Mouse (Mus musculus): ENCODE data around the gene Tubb4a. TPM values are rescaled to one million over a fixed set of nuclear protein-coding genes. Genes with fewer than 3 reads are reported as not detected.

Gene Tubb4a
- polyA plus RNA-seq, 1 experiment: not detected

GRCm38 (mm10) chr17:57094222-57094621 lies 6.6 kb upstream of the Tubb4a start:
- 90% methylated on average over 3 of the region's 3 CpGs for WGBS
- TF ChIP-seq POLR2A (IDR thresholded peaks at IDR 0.05; ENCODE audit: insufficient read depth, low read depth, low read length): no peak
- TF ChIP-seq CTCF (IDR thresholded peaks at IDR 0.05; ENCODE audit: insufficient read depth, low read depth, low read length): no peak

DNA sequence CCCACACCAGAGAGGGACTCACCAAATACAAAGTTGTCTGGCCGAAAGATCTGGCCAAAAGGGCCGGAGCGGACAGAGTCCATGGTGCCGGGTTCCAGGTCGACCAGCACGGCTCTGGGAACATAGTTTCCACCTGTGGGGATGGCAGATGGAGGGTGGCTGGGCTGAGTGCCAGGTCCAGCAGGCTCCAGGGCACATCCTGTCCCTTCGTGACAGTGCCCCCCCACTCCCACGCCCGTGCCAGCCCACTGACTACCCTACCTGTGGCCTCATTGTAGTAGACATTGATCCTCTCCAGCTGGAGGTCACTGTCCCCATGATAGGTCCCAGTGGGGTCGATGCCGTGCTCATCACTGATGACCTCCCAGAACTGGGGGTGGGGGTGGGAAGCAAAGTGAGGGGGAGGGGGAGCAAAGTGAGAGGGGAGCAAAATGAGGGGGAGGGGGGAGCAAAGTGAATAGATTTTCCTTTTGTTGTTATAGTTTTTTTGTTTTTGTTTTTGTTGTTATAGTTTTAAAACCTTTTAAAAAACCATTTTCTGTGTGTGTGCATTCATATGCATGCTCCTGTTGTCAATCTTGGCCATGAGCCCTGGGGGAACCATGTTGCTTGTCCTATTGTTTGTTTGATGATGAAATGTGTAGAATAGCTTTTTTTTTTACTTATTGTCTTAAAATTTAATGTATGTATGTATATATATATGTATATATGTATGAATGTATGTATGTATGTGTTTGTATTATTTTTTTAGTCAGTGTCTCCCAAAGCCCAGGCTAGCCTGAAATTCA lies 1.4 kb downstream of the Tubb4a start:
- peaks cover 15% of the 10 kb centered on the region for H3K4me1 ChIP-seq (ENCODE audit: control insufficient read depth, insufficient read depth, low read length)
- WGBS: 88% methylated on average over 11 of the region's 11 CpGs
- H3K27ac ChIP-seq (ENCODE audit: insufficient read depth, low read depth, low read length): no peak overlapping the region
- no peak overlapping the region for H3K4me3 ChIP-seq (ENCODE audit: insufficient read depth, low read depth, low read length)
- TF ChIP-seq POLR2A (IDR thresholded peaks at IDR 0.05; ENCODE audit: insufficient read depth, low read depth, low read length): no peak
- TF ChIP-seq CTCF (IDR thresholded peaks at IDR 0.05; ENCODE audit: insufficient read depth, low read depth, low read length): no peak

More at GRCm38 (mm10) chr17:57094222-57094621, 6.6 kb upstream of the Tubb4a start:
- Histone ChIP-seq H3K4me1 (ENCODE audit: control insufficient read depth, insufficient read depth, low read length) (peaks cover 3% of the 10 kb centered on the region; the same call in 1 of the 2 replicates), H3K27ac (ENCODE audit: insufficient read depth, low read depth, low read length) (no peak overlapping the region), H3K4me3 (ENCODE audit: insufficient read depth, low read depth, low read length) (no peak overlapping the region)

- Histone ChIP-seq H3K4me1 (ENCODE audit: control insufficient read depth, insufficient read depth, low read length) (peaks cover 15% of the 10 kb centered on the region), H3K27ac (ENCODE audit: insufficient read depth, low read depth, low read length) (no peak overlapping the region), H3K4me3 (ENCODE audit: insufficient read depth, low read depth, low read length) (no peak overlapping the region)
- WGBS: 65% methylated on average over 5 of the region's 5 CpGs
- no peak for TF ChIP-seq CTCF (IDR thresholded peaks at IDR 0.05; ENCODE audit: insufficient read depth, low read depth, low read length)
- no peak for TF ChIP-seq POLR2A (IDR thresholded peaks at IDR 0.05; ENCODE audit: insufficient read depth, low read depth, low read length)
Observed at GRCm38 (mm10) chr17:57082481-57082880, 5.1 kb downstream of the Tubb4a start.

- TF ChIP-seq POLR2A (IDR thresholded peaks at IDR 0.05; ENCODE audit: insufficient read depth, low read depth, low read length) (no peak), CTCF (IDR thresholded peaks at IDR 0.05; ENCODE audit: insufficient read depth, low read depth, low read length) (no peak)
- H3K4me1 ChIP-seq (ENCODE audit: control insufficient read depth, insufficient read depth, low read length): peaks cover 15% of the 10 kb centered on the region
- no peak overlapping the region for H3K4me3 ChIP-seq (ENCODE audit: insufficient read depth, low read depth, low read length)
- no peak overlapping the region for H3K27ac ChIP-seq (ENCODE audit: insufficient read depth, low read depth, low read length)
- 93% methylated on average over 31 of the region's 31 CpGs for WGBS
Observed at GRCm38 (mm10) chr17:57081234-57081842, 6.2 kb downstream of the Tubb4a start.

GRCm38 (mm10) chr17:57079919-57080318 lies 7.7 kb downstream of the Tubb4a start:
- Histone ChIP-seq H3K4me1 (ENCODE audit: control insufficient read depth, insufficient read depth, low read length) (peaks cover 11% of the 10 kb centered on the region), H3K4me3 (ENCODE audit: insufficient read depth, low read depth, low read length) (no peak overlapping the region), H3K27ac (ENCODE audit: insufficient read depth, low read depth, low read length) (no peak overlapping the region)
- TF ChIP-seq POLR2A (IDR thresholded peaks at IDR 0.05; ENCODE audit: insufficient read depth, low read depth, low read length): no peak
- no peak for TF ChIP-seq CTCF (IDR thresholded peaks at IDR 0.05; ENCODE audit: insufficient read depth, low read depth, low read length)
- 79% methylated on average over 3 of the region's 3 CpGs for WGBS

DNA sequence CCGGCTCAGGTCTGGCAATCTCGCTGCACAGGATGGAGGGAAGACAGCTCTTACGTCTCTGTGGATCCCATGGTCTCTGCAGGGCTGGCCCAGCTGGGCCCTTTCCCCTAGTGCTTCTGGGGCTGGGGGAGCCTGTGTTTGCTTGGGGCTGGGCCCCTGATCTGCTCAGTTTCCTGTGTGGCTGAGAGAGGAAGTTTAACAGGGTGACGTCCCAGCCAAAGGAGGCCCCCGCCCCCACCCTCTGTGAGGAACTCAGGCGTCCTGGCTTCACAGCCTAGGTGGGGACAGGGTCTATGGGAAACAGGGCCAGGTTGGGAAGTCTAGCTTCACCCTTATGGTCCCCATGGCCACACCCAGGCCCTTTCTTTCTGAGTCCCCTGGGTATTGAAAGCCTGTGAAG lies 9.2 kb downstream of the Tubb4a start, which contains the start of gene Dennd1c:
Dennd1c (minus strand) TSS at position 179 of the 400 bp plus-strand sequence.
- 68% methylated on average over 6 of the region's 6 CpGs for WGBS
- H3K27ac ChIP-seq (ENCODE audit: insufficient read depth, low read depth, low read length): no peak within 1 kb of the TSS
- H3K4me3 ChIP-seq (ENCODE audit: insufficient read depth, low read depth, low read length): no peak within 1 kb of the TSS; the same call in 1 of the 2 replicates
- no peaks in the 10 kb centered on the region for H3K4me1 ChIP-seq (ENCODE audit: control insufficient read depth, insufficient read depth, low read length)
- no peak for TF ChIP-seq POLR2A (IDR thresholded peaks at IDR 0.05; ENCODE audit: insufficient read depth, low read depth, low read length)
- TF ChIP-seq CTCF (IDR thresholded peaks at IDR 0.05; ENCODE audit: insufficient read depth, low read depth, low read length): no peak

GRCm38 (mm10) chr17:57076916-57077315 lies 10.7 kb downstream of the Tubb4a start:
- no peak overlapping the region for H3K27ac ChIP-seq (ENCODE audit: insufficient read depth, low read depth, low read length)
- WGBS: 69% methylated on average over 3 of the region's 3 CpGs
- no peak for TF ChIP-seq CTCF (IDR thresholded peaks at IDR 0.05; ENCODE audit: insufficient read depth, low read depth, low read length)
- TF ChIP-seq POLR2A (IDR thresholded peaks at IDR 0.05; ENCODE audit: insufficient read depth, low read depth, low read length): no peak
- no peak overlapping the region for H3K4me3 ChIP-seq (ENCODE audit: insufficient read depth, low read depth, low read length)
- no peaks in the 10 kb centered on the region for H3K4me1 ChIP-seq (ENCODE audit: control insufficient read depth, insufficient read depth, low read length)

DNA sequence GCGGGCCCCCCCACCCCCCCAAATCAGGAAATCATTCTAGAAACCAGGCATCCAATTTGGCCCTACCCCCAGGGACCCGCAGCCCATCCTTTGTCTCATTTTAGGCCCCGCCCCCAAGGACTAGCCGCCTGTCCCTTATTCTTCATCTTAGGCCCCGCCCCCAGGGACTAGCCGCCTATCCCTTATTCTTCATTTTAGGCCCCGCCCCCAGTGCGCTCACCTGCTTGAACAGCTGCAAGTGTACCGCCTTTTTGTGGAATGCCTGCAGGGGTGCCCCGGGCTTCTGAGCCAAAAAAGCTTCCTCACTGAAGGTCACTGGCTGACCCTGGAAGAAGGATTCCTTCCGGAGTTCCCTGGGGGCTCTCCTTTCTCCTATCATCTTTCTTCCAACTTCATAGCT lies 16.9 kb downstream of the Tubb4a start:
- TF ChIP-seq CTCF (IDR thresholded peaks at IDR 0.05; ENCODE audit: insufficient read depth, low read depth, low read length) (no peak), POLR2A (IDR thresholded peaks at IDR 0.05; ENCODE audit: insufficient read depth, low read depth, low read length) (no peak)
- Histone ChIP-seq H3K4me3 (ENCODE audit: insufficient read depth, low read depth, low read length) (no peak overlapping the region), H3K4me1 (ENCODE audit: control insufficient read depth, insufficient read depth, low read length) (no peaks in the 10 kb centered on the region), H3K27ac (ENCODE audit: insufficient read depth, low read depth, low read length) (no peak overlapping the region)
- WGBS: 16% methylated on average over 11 of the region's 11 CpGs

- Histone ChIP-seq H3K4me3 (ENCODE audit: insufficient read depth, low read depth, low read length) (no peak overlapping the region), H3K27ac (ENCODE audit: insufficient read depth, low read depth, low read length) (no peak overlapping the region), H3K4me1 (ENCODE audit: control insufficient read depth, insufficient read depth, low read length) (no peaks in the 10 kb centered on the region)
- WGBS: 32% methylated on average over 9 of the region's 9 CpGs
- no peak for TF ChIP-seq CTCF (IDR thresholded peaks at IDR 0.05; ENCODE audit: insufficient read depth, low read depth, low read length)
- TF ChIP-seq POLR2A (IDR thresholded peaks at IDR 0.05; ENCODE audit: insufficient read depth, low read depth, low read length): no peak
Observed at GRCm38 (mm10) chr17:57070272-57070671, 17.3 kb downstream of the Tubb4a start.

All from olfactory bulb, adult 2 months (tissue).